Mouse (Mus musculus) T-helper 17 cell (primary cell): ENCODE measurements around the gene Dlgap1.

ENCODE experiments used
- in situ Hi-C, 2 experiments: fragments of 300-600 bp; cut with MboI, MseI; formaldehyde crosslinking; loops; 1 replicate in 1 of 2; 2 replicates in 1 of 2; pipeline ENCODE4 v1.15.1; 2025; ENCODE audit warnings: high pct_unique_total_duplicates in 2 of 2

The Dlgap1 gene

DNA sequence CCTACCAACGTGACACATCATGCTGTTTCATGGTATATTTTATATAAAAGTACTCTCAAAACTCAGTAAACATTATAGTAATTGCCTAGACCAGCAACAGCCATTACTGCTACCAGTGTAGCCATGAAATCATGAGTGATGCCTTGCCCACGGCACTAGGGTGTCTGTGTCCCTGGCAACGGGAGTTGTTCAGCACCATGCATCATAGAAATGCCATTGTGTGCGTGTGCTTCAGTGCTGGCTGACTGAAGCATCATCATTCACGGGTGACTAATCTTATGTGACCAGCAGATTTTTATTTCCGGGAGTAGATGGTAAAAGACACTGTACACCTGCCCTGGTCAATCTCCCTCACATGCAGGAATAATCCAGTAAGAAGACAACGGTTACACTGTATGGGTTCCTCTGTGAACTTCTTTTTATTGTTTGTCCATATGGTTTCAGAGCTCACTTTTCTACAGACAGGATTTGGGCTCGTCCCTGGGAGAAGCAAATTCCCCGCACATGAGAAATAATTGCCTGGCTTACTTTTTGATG, 203.7 kb downstream of the Dlgap1 start:
- in situ Hi-C loops: no loop called here

DNA sequence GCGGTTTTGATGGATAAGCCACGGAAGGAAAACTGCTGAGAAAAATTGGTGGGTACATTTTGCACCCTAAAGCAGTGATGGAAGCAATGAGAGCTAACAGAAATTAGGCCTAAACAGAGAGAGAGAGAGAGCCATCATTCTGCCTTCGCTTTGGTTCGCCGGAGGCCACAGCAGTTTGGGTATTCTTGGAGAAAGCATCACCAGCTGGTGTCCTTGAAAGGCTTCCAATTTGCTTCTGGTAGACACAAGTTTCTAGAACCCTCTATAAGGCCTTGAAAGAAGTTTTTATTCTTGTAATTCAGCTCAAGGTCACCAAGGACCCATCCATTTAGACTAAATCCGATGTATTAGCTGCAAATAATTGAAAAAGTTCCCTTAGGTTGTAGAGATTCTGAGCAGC, 205.0 kb downstream of the Dlgap1 start:
- in situ Hi-C loops: no loop called here

DNA sequence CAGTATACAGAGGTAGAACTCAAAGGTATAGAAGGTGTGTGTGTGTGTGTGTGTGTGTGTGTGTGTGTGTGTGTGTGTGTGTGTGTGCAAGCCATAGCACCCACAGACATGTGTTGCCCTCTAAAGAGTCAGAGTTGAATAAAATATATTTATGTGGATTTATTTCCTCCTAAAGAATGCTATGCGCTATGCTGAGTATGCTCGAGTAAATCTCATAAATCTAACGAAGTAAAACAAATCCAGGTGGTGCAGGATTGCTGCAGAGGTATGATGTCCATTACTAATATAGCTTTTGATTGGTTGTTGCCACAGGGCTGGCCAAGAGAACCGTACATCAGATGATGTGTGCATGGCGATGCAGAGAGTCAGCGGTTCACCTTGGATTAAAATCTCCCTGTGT, 222.4 kb downstream of the Dlgap1 start:
- in situ Hi-C loops: no loop called here

DNA sequence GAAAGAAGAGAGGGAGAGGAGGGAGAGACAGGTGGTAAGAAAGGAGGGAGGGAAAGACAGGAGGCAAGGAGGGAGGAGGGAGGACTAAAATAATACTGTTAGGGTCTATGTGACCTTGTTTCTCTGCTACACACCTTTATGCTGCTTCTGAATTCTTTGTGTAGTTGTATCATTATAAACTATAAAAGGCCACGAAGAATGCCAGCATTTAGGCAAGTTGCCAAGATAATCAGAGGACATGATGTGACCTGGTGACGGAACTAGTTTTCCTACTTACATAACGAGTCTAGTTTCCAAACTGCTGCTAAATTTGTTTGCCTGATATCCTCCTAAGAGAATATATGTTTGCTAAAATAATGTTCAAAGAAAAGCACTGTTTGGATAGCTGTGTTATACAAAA, 254.0 kb downstream of the Dlgap1 start:
- in situ Hi-C loops: no loop called here

DNA sequence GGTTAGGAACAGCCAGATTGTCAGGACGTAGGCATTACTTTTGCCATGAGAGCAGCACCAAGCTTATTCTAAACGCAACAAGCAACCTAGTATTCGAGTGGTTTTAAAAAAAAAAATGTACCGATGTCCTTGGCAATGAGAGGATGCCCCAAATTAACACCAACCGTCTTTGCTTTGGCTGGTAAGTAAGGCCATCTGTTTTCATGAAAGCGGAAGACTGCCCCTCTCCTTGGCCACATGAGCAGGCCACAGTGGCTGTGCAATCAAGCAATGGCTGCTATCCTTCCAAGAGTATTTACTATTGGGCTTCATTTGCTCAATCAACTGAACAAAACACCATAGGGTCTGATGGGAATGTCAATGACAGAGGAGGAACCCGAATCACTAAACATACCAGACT, 278.5 kb downstream of the Dlgap1 start:
- in situ Hi-C loops: loop anchor here in 1 of 2 experiments (10.0 kb wide), 1 partner anchor 1273 kb away; no protein-coding TSS in a partner anchor

DNA sequence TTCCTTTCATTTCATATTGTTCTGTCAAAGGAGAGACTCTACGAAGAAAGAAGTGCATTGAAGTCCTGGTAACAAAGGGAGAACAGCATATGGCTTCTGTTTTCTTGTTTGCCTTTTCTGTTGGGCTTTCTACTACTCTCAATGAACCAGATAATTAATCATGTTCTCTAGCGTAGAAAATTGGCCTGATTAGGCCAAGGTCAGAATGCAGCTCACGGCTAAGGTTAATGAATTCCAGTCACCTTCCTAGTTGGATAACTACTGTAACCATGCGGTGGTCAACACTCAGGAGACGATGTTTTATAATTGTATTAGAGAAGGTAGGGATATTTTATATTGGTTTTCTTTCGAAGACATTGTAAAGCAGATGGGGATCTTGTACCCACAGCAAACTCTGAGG, 279.4 kb downstream of the Dlgap1 start:
- in situ Hi-C loops: loop anchor here in 1 of 2 experiments (10.0 kb wide), 1 partner anchor 1273 kb away; no protein-coding TSS in a partner anchor

DNA sequence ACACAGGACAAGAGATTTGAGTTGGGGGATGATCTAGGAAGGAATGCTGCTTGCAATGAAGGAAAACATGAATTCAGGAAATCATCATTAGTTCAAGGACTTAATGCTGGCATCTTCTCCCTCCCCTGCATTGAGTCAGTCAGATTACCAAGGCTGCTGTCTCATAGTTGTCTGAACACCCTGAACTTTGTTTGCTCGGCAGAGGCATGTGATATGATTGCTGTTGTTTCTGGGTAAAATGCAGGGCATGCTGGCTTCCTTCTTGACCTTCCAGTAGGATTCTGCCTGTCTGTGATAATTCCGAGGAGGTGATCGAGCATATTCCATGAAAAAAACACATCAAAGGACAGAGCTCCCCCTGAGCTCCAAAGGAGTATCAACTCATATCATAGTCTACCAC, 283.6 kb downstream of the Dlgap1 start:
- in situ Hi-C loops: no loop called here

DNA sequence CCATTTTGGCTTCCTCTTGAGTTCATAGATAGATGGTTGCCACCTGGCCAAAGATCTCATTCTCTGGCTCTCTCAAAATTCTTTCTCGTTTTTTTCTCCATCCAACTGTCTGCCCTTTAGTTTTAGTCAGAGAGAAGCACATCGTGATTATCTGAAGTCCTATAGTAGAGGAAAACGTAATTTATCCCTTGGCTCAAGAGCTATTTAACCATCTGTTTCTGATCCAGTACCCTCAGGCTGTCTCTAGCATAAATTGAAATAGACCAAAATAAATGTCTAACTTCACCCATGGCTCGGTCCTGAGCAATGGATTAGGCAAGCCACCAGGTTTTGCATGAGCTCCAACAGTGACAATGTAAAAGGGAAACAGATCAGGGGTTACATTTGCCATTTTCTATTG, 287.5 kb downstream of the Dlgap1 start:
- in situ Hi-C loops: no loop called here

DNA sequence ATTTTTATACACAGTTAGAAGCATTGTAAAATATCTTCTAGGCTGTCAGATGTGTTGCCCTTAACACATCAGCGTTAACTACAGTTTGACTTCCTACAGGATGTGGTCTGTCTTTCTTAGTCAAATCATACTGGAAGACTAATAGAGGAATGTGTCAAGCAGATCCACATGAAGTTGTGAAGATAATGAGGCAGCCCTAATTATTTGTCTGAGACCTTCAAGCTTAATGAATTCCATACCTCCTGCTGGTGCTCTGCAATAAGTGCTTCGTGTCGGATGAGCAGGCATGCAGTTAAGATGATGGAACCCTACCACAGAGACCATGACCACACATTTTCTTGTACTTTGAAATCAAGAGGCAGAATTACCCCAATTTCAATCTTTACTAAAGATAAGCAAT, 294.3 kb downstream of the Dlgap1 start:
- in situ Hi-C loops: no loop called here

DNA sequence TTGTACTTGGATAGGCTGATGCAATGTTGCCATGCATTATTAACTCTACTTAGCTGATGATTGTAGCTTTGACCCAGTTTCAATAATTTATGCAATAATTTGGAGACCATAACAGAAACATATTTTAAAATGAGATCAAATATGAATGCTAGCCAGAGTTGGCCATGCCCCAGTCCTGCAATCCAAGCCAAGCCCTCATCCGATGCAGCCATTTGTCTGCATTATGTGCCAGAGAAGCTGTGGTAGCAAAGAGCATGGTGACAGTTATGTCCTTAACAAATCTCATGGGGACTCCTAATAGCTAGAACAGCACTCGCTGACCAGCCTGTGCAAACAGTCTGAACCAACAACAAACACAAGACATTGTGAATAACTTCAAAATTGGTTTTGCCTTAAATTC, 303.3 kb downstream of the Dlgap1 start:
- in situ Hi-C loops: loop anchor here in 1 of 2 experiments (10.0 kb wide), 1 partner anchor 273 kb away; no protein-coding TSS in a partner anchor

DNA sequence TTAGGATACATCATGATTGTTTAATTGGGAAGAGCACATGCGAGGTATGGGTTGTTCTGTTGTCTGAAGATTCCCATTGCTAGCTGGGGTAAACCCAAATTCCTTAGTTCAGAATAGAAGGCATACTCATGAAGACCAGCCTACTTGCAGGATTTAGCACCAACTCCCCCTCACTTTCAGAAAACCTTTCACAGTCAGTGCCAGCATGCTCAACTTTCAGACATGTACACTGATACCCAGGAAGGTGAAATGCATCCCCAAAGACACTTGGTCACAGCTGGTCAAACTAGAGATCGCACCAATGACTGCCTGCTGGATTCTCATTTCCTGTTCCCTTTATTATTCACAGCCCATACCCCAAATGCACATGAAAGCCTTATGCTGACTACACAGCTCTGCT, 318.8 kb downstream of the Dlgap1 start:
- in situ Hi-C loops: no loop called here

DNA sequence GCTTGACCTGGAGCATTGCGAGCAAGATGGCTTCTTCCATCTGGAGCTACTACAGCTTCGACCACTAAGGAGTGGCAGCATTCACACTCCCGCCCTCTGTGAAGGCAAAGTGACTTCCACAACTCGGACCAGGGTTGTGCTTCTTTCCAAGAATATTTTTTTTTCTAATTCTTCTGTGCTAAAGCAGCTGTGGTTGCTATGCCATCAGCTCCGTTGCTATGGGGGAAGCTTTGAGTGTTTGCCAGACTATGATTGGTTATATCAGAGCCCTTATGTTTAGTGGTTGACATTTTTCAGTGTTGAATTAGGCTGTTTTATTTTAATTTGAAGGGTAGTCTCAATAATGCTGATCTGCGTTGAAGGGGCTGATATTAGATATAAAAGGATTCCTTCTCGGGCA, 325.2 kb downstream of the Dlgap1 start:
- in situ Hi-C loops: no loop called here

DNA sequence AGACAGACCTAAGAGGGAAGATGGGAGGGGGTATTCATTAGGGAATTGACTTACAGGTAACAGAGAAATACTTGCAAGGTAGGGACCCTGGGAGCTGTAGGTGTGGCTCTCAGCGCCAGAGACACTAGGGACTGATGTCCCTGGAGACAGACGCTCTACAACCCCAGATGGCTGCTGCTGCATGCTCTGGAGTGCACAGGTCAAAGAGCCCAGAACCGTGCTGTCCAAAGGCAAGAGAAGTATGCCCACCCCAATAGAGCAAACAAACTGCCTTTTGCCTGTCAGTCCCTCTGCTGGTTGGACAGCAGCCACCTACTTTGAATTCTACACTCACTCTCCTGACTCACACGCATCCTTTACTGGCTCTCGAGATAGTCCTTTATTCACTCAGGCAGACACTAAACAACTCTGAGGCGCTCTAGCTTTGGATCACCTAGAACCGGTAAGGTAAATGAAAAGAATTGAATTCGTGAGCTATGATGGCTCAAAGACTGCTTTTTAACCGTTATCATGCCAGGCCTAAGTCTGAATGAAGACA, 333.1 kb downstream of the Dlgap1 start:
- in situ Hi-C loops: no loop called here

DNA sequence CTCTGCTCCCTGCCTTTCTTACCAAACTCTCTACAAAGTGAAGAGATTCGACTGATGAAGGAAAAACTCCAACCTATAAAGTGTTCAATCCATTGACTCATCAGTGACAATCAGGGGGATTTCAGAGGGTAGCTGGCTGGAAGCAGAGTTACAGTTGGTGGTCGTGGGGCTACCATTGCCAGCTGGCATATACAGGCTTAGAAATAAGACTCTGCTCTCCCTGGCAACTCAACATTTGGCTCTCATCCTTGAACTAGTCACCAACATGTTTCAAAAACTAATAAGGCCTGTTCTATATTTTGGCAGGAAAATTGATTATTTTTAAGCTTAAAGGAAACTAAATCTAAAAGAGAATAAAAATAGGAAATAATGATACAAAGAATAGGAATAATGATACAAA, 333.8 kb downstream of the Dlgap1 start:
- in situ Hi-C loops: no loop called here

DNA sequence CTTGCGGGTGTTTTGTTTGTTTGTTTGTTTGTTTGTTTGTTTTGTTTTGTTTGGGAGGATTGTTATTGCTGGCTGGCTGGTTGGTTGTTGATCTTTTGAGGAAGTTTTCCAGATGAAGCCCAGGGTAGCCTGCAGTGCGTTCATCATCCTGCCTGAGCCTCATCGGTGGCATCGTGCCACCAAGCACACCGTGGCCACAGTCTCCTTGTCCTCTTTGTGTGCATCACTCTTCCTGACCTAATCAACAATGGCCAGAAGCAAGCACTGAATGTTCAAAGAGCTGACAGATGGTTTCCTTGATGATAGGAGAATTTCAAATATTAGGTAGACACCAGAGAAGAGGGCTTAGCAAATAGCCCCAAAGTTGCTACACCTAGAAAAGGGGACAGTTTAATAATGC, 336.1 kb downstream of the Dlgap1 start:
- in situ Hi-C loops: no loop called here

DNA sequence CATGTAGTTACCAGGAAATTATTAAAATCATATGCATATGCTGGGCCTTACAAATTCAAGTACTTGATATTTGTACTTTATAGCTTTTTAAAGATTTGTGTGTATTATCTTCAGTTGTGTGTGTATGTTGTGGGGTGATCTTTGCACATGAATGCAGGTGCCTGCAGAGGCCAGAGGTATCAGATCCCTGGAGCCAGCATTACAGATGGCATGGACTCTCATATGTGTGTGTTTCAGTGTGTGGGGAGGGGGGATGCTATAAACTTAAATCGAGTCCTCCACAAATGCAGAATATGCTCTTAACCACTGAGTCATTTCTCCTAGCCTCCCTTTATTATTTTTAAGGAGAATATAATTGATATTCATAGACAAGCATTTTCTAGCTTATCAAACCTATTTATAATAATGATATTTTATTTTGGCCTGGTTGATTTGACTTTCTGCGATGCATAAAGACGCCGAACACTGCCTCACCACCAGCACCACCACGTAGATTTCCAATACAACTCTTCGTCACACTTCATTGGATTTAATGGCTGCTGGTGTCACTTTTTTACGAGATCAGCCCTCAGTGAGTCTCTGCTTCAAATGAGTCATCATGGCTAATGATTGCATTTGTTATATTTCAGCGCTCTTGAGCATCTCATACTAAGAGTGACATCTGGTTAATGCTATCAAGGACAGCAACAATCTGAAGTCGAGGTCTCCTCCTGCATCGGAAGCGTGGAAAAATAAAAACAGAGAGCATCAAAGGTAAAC, 338.7 kb downstream of the Dlgap1 start:
- in situ Hi-C loops: no loop called here

DNA sequence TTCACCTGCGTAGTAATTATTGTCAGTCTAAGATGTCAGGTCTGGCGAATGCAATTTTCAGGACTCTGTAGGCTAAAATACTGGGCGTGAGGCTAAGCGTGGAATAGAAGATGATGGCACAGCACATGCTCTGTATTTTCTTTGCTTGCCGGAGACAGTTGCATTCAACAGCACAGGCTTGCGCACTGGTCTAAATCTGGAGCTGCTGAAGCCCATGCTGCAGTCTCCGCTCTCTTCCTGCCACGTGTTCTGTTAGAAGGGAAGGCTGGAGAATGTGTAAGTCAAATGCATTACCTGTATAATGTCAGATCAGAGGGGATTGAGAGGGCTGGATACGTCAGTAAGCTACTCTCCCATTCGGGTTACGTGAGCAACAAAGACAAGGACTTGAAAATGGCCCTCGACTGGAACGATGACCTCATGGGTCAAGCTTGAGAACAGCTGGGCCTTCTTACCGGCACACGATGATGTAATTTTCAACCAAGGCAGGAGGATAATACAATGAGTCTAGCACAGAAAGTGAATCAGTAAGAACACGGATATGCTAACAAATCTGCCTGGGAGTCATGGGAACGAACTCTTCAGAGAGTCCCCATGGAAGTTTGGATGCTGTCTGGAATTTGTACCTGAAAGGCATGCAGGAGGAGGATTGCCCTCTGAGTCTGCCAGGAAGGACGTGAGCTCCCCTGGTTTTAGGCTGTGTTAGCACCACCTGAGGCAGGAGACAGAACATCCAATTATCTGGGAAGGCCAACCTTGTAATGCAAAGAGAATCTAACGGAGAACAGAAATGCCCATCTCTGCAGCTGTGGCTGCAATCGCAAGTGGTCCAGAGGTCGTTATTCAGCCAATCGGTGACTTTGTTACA, 339.7 kb downstream of the Dlgap1 start:
- in situ Hi-C loops: no loop called here

DNA sequence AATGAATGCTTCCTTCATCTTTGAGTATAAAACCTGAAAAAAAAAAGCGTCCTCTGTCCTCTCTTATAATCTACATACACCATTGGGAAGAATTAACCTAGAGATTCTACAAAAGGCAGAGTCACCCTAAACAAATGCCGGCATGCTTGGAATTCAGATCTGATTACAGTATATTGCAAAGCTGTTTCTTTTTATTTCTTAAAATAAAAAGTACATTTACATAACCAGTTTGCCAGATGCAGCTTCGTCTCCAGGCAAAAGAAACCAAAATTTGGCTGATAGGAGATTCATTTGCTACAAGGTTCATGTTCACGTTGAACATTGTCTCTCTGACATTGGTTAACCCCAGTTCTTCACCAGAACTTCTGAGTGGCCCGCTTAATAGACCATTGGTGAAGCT, 347.5 kb downstream of the Dlgap1 start:
- in situ Hi-C loops: no loop called here

DNA sequence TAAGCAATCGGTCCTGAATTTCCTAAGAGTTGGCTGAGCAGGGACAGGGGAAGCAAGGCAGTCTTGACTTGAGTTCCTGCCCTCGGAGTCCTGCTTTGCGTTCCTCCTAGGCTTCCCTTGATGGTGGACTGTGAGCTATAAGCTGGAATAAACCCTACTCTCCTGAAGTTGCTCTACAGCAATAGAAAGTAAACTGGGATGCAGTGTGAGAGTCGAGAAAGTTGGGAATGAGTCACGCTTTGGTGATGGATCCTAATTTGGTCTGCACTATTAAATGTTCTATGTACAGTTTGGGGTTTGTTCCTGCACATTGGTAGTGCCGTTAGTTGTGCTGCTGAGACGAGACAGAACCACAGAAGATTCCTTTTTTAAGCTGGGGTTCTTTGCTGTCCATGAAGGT, 348.9 kb downstream of the Dlgap1 start:
- in situ Hi-C loops: no loop called here

DNA sequence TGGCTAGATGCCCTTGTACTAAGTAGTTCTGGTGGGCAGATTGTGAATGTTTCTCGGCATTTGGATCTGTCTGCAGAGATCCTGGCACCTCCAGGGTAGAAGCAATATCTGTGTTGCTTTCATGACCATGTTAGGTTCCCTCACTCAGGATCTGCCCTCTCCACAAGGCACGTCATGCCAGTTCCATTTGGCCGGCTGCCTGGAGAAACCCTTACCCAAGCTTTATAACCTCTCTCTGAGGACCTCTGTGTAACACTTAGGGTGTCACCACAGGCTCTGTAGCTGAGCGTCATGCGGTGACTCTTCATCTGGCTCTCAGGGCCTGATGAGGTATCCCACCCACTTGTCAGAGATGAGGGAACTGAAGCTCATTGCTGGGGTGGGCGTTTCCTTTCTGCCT, 353.1 kb downstream of the Dlgap1 start:
- in situ Hi-C loops: no loop called here

DNA sequence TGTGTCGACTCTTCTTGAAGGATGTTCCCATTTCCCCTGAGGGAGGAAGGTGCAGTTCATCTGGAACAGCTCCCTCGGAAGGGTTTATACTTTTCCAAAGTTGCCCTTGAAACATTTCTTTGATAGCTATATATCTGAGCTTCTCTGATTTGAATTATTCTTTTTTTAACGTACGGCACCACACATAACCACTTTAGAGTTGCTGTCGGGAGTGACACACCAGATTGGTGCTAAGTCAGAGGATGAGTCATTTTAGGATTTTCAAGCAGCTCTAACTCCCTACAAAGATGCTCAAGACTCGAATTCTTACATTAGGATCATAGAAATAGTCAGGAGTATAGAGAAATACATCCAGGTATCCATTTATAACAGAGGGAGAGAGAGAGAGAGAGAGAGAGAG, 364.6 kb downstream of the Dlgap1 start:
- in situ Hi-C loops: no loop called here

DNA sequence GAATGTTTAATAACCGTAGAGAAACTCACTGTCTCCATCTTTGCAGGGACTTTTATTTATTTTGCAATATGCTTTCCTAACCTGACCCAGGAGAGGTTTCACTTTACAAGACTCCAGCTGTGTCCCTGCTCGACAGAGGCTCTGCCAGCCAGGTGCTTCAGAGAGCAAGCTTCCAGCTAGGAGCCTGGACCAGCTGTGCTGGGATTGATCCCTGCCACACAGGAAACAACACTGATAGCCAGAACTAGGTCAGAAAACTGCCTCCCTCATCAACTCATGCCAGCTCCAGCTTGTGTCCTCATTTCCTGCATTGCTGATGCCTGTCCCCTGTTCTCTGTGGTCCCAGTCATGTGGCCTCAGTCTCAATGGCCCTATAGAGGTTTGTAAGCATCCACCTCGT, 365.3 kb downstream of the Dlgap1 start:
- in situ Hi-C loops: no loop called here
